Mouse (Mus musculus): ENCODE data around the gene A430078G23Rik. TPM values are rescaled to one million over a fixed set of nuclear protein-coding genes. Genes with fewer than 3 reads are reported as not detected.
"Not testable (repeated sequence)": the region's sequence is repeated elsewhere in the genome, so short reads cannot be mapped to it uniquely, and the experiment has no call there.

Gene A430078G23Rik
- polyA plus RNA-seq (2015; fragmentation: Nextera tagmentation; extraction: Ambion mirVana), result 0.11 TPM in 1 of 2 replicates, not detected in the other

GRCm38 (mm10) chr8:3353189-3353810 lies at the start of gene A430078G23Rik:
TSS of gene A430078G23Rik (plus strand) at chr8:3353415.
- Histone ChIP-seq H3K4me3 (no peak within 1 kb of the TSS), H3K36me3 (no peaks in the 10 kb centered on the region), H3K27me3 (no peaks in the 10 kb centered on the region), H3K9ac (no peak within 1 kb of the TSS), H3K4me1 (no peaks in the 10 kb centered on the region), H3K27ac (no peak within 1 kb of the TSS), H3K4me2 (replicated peaks) (no peak within 1 kb of the TSS), H3K9me3 (no peaks in the 10 kb centered on the region)
- ATAC-seq (ENCODE audit: low FRiP score, low read depth), result no peak
- 71% methylated on average over 13 of the region's 13 CpGs for WGBS

- not testable (repeated sequence) for H3K9ac ChIP-seq; H3K4me3 ChIP-seq; H3K36me3 ChIP-seq; H3K4me2 ChIP-seq (replicated peaks); H3K27me3 ChIP-seq; ATAC-seq (ENCODE audit: low FRiP score, low read depth); H3K9me3 ChIP-seq; H3K27ac ChIP-seq; H3K4me1 ChIP-seq
- 90% methylated on average over 13 of the region's 13 CpGs for WGBS
Observed at GRCm38 (mm10) chr8:3308205-3308800, 44.9 kb upstream of the A430078G23Rik start.

GRCm38 (mm10) chr8:3309636-3310035 lies 43.6 kb upstream of the A430078G23Rik start:
- WGBS, result 91% methylated on average over 11 of the region's 11 CpGs
- Histone ChIP-seq H3K36me3 (no peaks in the 10 kb centered on the region), H3K9me3 (peaks cover 4% of the 10 kb centered on the region; the same call in 1 of the 2 replicates), H3K9ac (no peak overlapping the region), H3K4me3 (no peak overlapping the region), H3K4me2 (replicated peaks) (no peak overlapping the region), H3K27ac (no peak overlapping the region), H3K4me1 (no peaks in the 10 kb centered on the region), H3K27me3 (no peaks in the 10 kb centered on the region)
- ATAC-seq (ENCODE audit: low FRiP score, low read depth), result no peak

- H3K27me3 ChIP-seq, result no peaks in the 10 kb centered on the region
- H3K9me3 ChIP-seq, result peaks cover 1% of the 10 kb centered on the region; the same call in 1 of the 2 replicates
- no peak overlapping the region for H3K9ac ChIP-seq
- H3K4me3 ChIP-seq, result no peak overlapping the region
- H3K4me2 ChIP-seq (replicated peaks), result no peak overlapping the region
- no peak for ATAC-seq (ENCODE audit: low FRiP score, low read depth)
- H3K27ac ChIP-seq, result no peak overlapping the region
- no peaks in the 10 kb centered on the region for H3K36me3 ChIP-seq
- no peaks in the 10 kb centered on the region for H3K4me1 ChIP-seq
- 74% methylated on average over 4 of the region's 4 CpGs for WGBS
Observed at GRCm38 (mm10) chr8:3311482-3311881, 41.7 kb upstream of the A430078G23Rik start.

GRCm38 (mm10) chr8:3313417-3313816 lies 39.8 kb upstream of the A430078G23Rik start:
- not testable (repeated sequence) for H3K36me3 ChIP-seq; H3K9ac ChIP-seq; H3K9me3 ChIP-seq; ATAC-seq (ENCODE audit: low FRiP score, low read depth); H3K4me3 ChIP-seq; H3K4me2 ChIP-seq (replicated peaks); H3K27me3 ChIP-seq; H3K27ac ChIP-seq; H3K4me1 ChIP-seq
- WGBS, result 68% methylated on average over 1 of the region's 1 CpGs

GRCm38 (mm10) chr8:3313843-3314242 lies 39.4 kb upstream of the A430078G23Rik start:
- no peak overlapping the region for H3K4me2 ChIP-seq (replicated peaks)
- no peak overlapping the region for H3K27ac ChIP-seq
- no peaks in the 10 kb centered on the region for H3K36me3 ChIP-seq
- H3K9me3 ChIP-seq, result no peaks in the 10 kb centered on the region
- WGBS, result 73% methylated on average over 3 of the region's 3 CpGs
- no peaks in the 10 kb centered on the region for H3K4me1 ChIP-seq
- H3K9ac ChIP-seq, result no peak overlapping the region
- H3K4me3 ChIP-seq, result no peak overlapping the region
- no peaks in the 10 kb centered on the region for H3K27me3 ChIP-seq
- ATAC-seq (ENCODE audit: low FRiP score, low read depth), result no peak

GRCm38 (mm10) chr8:3314345-3314744 lies 38.9 kb upstream of the A430078G23Rik start:
- no peaks in the 10 kb centered on the region for H3K9me3 ChIP-seq
- WGBS, result 74% methylated on average over 2 of the region's 2 CpGs
- H3K27me3 ChIP-seq, result no peaks in the 10 kb centered on the region
- H3K4me2 ChIP-seq (replicated peaks), result no peak overlapping the region
- no peak for ATAC-seq (ENCODE audit: low FRiP score, low read depth)
- H3K9ac ChIP-seq, result no peak overlapping the region
- no peak overlapping the region for H3K27ac ChIP-seq
- no peaks in the 10 kb centered on the region for H3K36me3 ChIP-seq
- H3K4me1 ChIP-seq, result no peaks in the 10 kb centered on the region
- H3K4me3 ChIP-seq, result no peak overlapping the region

GRCm38 (mm10) chr8:3316585-3316984 lies 36.6 kb upstream of the A430078G23Rik start:
- no peak for ATAC-seq (ENCODE audit: low FRiP score, low read depth)
- Histone ChIP-seq H3K4me1 (no peaks in the 10 kb centered on the region), H3K9ac (no peak overlapping the region), H3K9me3 (no peaks in the 10 kb centered on the region), H3K36me3 (no peaks in the 10 kb centered on the region), H3K27ac (no peak overlapping the region), H3K4me3 (no peak overlapping the region), H3K27me3 (no peaks in the 10 kb centered on the region), H3K4me2 (replicated peaks) (no peak overlapping the region)
- WGBS, result 89% methylated on average over 5 of the region's 5 CpGs

- not testable (repeated sequence) for H3K27me3 ChIP-seq; ATAC-seq (ENCODE audit: low FRiP score, low read depth); H3K9ac ChIP-seq; H3K4me2 ChIP-seq (replicated peaks); H3K9me3 ChIP-seq; H3K4me3 ChIP-seq; H3K27ac ChIP-seq; H3K4me1 ChIP-seq; H3K36me3 ChIP-seq
- 91% methylated on average over 10 of the region's 11 CpGs for WGBS
Observed at GRCm38 (mm10) chr8:3319267-3319666, 33.9 kb upstream of the A430078G23Rik start.

GRCm38 (mm10) chr8:3324253-3324652 lies 29.0 kb upstream of the A430078G23Rik start:
- no peak overlapping the region for H3K4me3 ChIP-seq
- no peak for ATAC-seq (ENCODE audit: low FRiP score, low read depth)
- no peak overlapping the region for H3K4me2 ChIP-seq (replicated peaks)
- no peaks in the 10 kb centered on the region for H3K4me1 ChIP-seq
- H3K9ac ChIP-seq, result no peak overlapping the region
- no peak overlapping the region for H3K27ac ChIP-seq
- H3K9me3 ChIP-seq, result no peaks in the 10 kb centered on the region
- 88% methylated on average over 2 of the region's 2 CpGs for WGBS
- H3K36me3 ChIP-seq, result no peaks in the 10 kb centered on the region
- H3K27me3 ChIP-seq, result no peaks in the 10 kb centered on the region

- no peak overlapping the region for H3K27ac ChIP-seq
- 89% methylated on average over 1 of the region's 1 CpGs for WGBS
Observed at GRCm38 (mm10) chr8:3327056-3327455, 26.2 kb upstream of the A430078G23Rik start.

GRCm38 (mm10) chr8:3327538-3328245 lies 25.5 kb upstream of the A430078G23Rik start:
- no peak for ATAC-seq (ENCODE audit: low FRiP score, low read depth)
- H3K4me2 ChIP-seq (replicated peaks), result no peak overlapping the region
- H3K9me3 ChIP-seq, result no peaks in the 10 kb centered on the region
- H3K9ac ChIP-seq, result no peak overlapping the region
- WGBS, result 62% methylated on average over 8 of the region's 8 CpGs
- no peaks in the 10 kb centered on the region for H3K4me1 ChIP-seq
- H3K4me3 ChIP-seq, result no peak overlapping the region
- H3K27me3 ChIP-seq, result no peaks in the 10 kb centered on the region
- no peak overlapping the region for H3K27ac ChIP-seq
- H3K36me3 ChIP-seq, result no peaks in the 10 kb centered on the region

More at GRCm38 (mm10) chr8:3327056-3327455, 26.2 kb upstream of the A430078G23Rik start:
- H3K9ac ChIP-seq, result no peak overlapping the region
- no peaks in the 10 kb centered on the region for H3K36me3 ChIP-seq
- no peak overlapping the region for H3K4me2 ChIP-seq (replicated peaks)
- ATAC-seq (ENCODE audit: low FRiP score, low read depth), result no peak
- no peak overlapping the region for H3K4me3 ChIP-seq
- no peaks in the 10 kb centered on the region for H3K4me1 ChIP-seq
- no peaks in the 10 kb centered on the region for H3K9me3 ChIP-seq
- H3K27me3 ChIP-seq, result no peaks in the 10 kb centered on the region
